Mouse (Mus musculus) thymus, adult 2 months (tissue): ENCODE data around the gene Rgs12.

Source experiments
- CTCF ChIP-seq: fragments of 200-500 bp; IDR thresholded peaks from 2 replicates; pipeline ENCODE4 v1.5.1; 2012; ENCODE audit warnings: mild to moderate bottlenecking, control low read depth, low read length, moderate library complexity, borderline replicate concordance; ENCODE audit not compliant: control insufficient read depth, poor library complexity, insufficient read depth; ENCODE audit errors: extremely low read depth
- POLR2A ChIP-seq: fragments of 200-500 bp; IDR thresholded peaks from 2 replicates; pipeline ENCODE4 v1.6.1; 2012; ENCODE audit warnings: mild to moderate bottlenecking, low read length, control low read depth, moderate library complexity; ENCODE audit not compliant: control insufficient read depth, poor library complexity, insufficient read depth; ENCODE audit errors: extremely low read depth

GRCm38 (mm10) chr5:35088785-35089613 lies 139.8 kb downstream of the Rgs12 start:
- TF ChIP-seq CTCF = peak; percentile 75; the same call in 1 of the 2 replicates
- TF ChIP-seq POLR2A = no peak
